Mouse (Mus musculus) CD8-positive naive resting alpha-beta T cell, adult 2 months (primary cell): ENCODE measurements around the gene Caln1.

ENCODE experiments used
- DNase-seq, 2 experiments: peaks; one replicate each; pipeline ENCODE4 v3.0.0; 2022; ENCODE audit warnings: low read depth in 2 of 2, low spot score in 2 of 2

Gene Caln1

GRCm38 (mm10) chr5:130891735-130892134 is 522.5 kb downstream of the Caln1 start:
- no peak for DNase-seq

- no peak for DNase-seq
Observed at GRCm38 (mm10) chr5:130895991-130896390, 526.7 kb downstream of the Caln1 start.
